Mouse (Mus musculus) myocyte (in vitro differentiated cells): ENCODE data around the gene 4933427D14Rik. TPM values are rescaled to one million over a fixed set of nuclear protein-coding genes. Genes with fewer than 3 reads are reported as not detected.

Experiments
- H3K27me3 ChIP-seq: one replicate; pipeline ENCODE4 v1.6.1; 2011; ENCODE audit not compliant: control insufficient read depth, insufficient read depth, insufficient read length
- H3K36me3 ChIP-seq: one replicate; pipeline ENCODE4 v1.6.1; 2011; ENCODE audit not compliant: control insufficient read depth, insufficient read depth
- H3K4me2 ChIP-seq: one replicate; pipeline ENCODE4 v1.6.1; 2011; ENCODE audit warnings: low read depth, control low read depth
- H3K4me3 ChIP-seq: one replicate; pipeline ENCODE4 v1.5.1; 2011; ENCODE audit warnings: mild to moderate bottlenecking, control low read depth, moderate library complexity
- H3K79me2 ChIP-seq: one replicate; pipeline ENCODE4 v1.6.1; 2011; ENCODE audit not compliant: control insufficient read depth, insufficient read depth
- H3ac ChIP-seq: one replicate; pipeline ENCODE4 v1.6.1; 2011; ENCODE audit not compliant: control insufficient read depth, insufficient read length
- CEBPB ChIP-seq: IDR thresholded peaks from 2 replicates; pipeline ENCODE4 v1.6.1; 2011; ENCODE audit warnings: mild to moderate bottlenecking, moderate library complexity; ENCODE audit not compliant: poor library complexity, insufficient read depth, severe bottlenecking
- E2F4 ChIP-seq: IDR thresholded peaks from one replicate; pipeline ENCODE4 v1.6.1; 2011; ENCODE audit warnings: mild to moderate bottlenecking, control low read depth, moderate library complexity; ENCODE audit not compliant: insufficient read depth
- MAX ChIP-seq: IDR thresholded peaks from one replicate; pipeline ENCODE4 v1.6.1; 2011; ENCODE audit warnings: low read depth, mild to moderate bottlenecking, control low read depth
- MYOD1 ChIP-seq, 3 experiments: IDR thresholded peaks; one replicate each; pipeline ENCODE4 v1.6.1; 2011; ENCODE audit warnings: control low read depth in 2 of 3, low read depth in 2 of 3, mild to moderate bottlenecking in 2 of 3, moderate library complexity in 1 of 3; ENCODE audit not compliant: insufficient read length in 2 of 3, control insufficient read depth in 1 of 3
- MYOG ChIP-seq, 3 experiments: IDR thresholded peaks; one replicate each; pipeline ENCODE4 v1.6.1; 2011; ENCODE audit warnings: control low read depth in 2 of 3, low read depth in 2 of 3, mild to moderate bottlenecking in 2 of 3; ENCODE audit not compliant: insufficient read length in 2 of 3, control insufficient read depth in 1 of 3, insufficient read depth in 1 of 3
- POLR2A ChIP-seq: IDR thresholded peaks from one replicate; pipeline ENCODE4 v1.6.1; 2011; ENCODE audit warnings: low read depth, mild to moderate bottlenecking, control low read depth, moderate library complexity; ENCODE audit not compliant: insufficient read length
- POLR2AphosphoS2 ChIP-seq: IDR thresholded peaks from one replicate; pipeline ENCODE4 v1.6.1; 2011; ENCODE audit warnings: low read depth, control low read depth; ENCODE audit not compliant: insufficient read length
- REST ChIP-seq: IDR thresholded peaks from one replicate; pipeline ENCODE4 v1.6.1; 2011; ENCODE audit warnings: mild to moderate bottlenecking, control low read depth, moderate library complexity; ENCODE audit not compliant: insufficient read depth, insufficient read length
- SRF ChIP-seq: IDR thresholded peaks from one replicate; pipeline ENCODE4 v1.6.1; 2011; ENCODE audit warnings: low read depth; ENCODE audit not compliant: control insufficient read depth, insufficient read length
- TCF12 ChIP-seq: IDR thresholded peaks from one replicate; pipeline ENCODE4 v1.6.1; 2011; ENCODE audit warnings: mild to moderate bottlenecking, control low read depth; ENCODE audit not compliant: poor library complexity, insufficient read depth, severe bottlenecking
- TCF3 ChIP-seq: IDR thresholded peaks from one replicate; pipeline ENCODE4 v1.6.1; 2011; ENCODE audit warnings: low read depth, control low read depth; ENCODE audit not compliant: insufficient read length
- USF1 ChIP-seq: IDR thresholded peaks from one replicate; pipeline ENCODE4 v1.6.1; 2011; ENCODE audit warnings: low read depth, mild to moderate bottlenecking, control low read depth, moderate library complexity
- polyA plus RNA-seq: library from polyadenylated mRNA; unstranded; fragments of >200 nt; fragmentation: generic; extraction: Trizol; gene quantifications from one replicate; pipeline ENCODE4 v1.2.1, GENCODE M21; 2012; ENCODE audit warnings: missing spikeins

Gene 4933427D14Rik
- polyA plus RNA-seq, 1 experiment, result 2.8 TPM

GRCm38 (mm10) chr11:72194259-72194658 is 13.0 kb downstream of the 4933427D14Rik start:
- no peak overlapping the region for H3ac ChIP-seq
- no peak for TF ChIP-seq TCF12
- no peak for TF ChIP-seq USF1
- no peak for TF ChIP-seq POLR2A
- no peak for TF ChIP-seq POLR2AphosphoS2
- TF ChIP-seq MAX, result no peak
- TF ChIP-seq REST, result no peak
- TF ChIP-seq MYOG (IDR thresholded peaks at IDR 0.05; ENCODE audit: control insufficient read depth in 1 of 3, insufficient read depth in 1 of 3, insufficient read length in 2 of 3, low read depth in 2 of 3), result no peak
- no peak for TF ChIP-seq SRF
- TF ChIP-seq E2F4, result no peak
- TF ChIP-seq TCF3, result no peak
- no peak for TF ChIP-seq CEBPB
- no peak for TF ChIP-seq MYOD1 (IDR thresholded peaks at IDR 0.05; ENCODE audit: control insufficient read depth in 1 of 3, insufficient read length in 2 of 3, low read depth in 2 of 3)
- H3K27me3 ChIP-seq, result no peaks in the 10 kb centered on the region
- no peaks in the 10 kb centered on the region for H3K79me2 ChIP-seq
- no peak overlapping the region for H3K4me3 ChIP-seq
- no peak overlapping the region for H3K4me2 ChIP-seq
- peaks cover 37% of the 10 kb centered on the region for H3K36me3 ChIP-seq

- Histone ChIP-seq H3K4me2 (no peak overlapping the region), H3K27me3 (no peaks in the 10 kb centered on the region), H3K36me3 (peaks cover 41% of the 10 kb centered on the region), H3ac (no peak overlapping the region), H3K4me3 (no peak overlapping the region), H3K79me2 (no peaks in the 10 kb centered on the region)
- TF ChIP-seq TCF3 (no peak), MAX (no peak), SRF (no peak), REST (no peak), MYOG (IDR thresholded peaks at IDR 0.05; ENCODE audit: control insufficient read depth in 1 of 3, insufficient read depth in 1 of 3, insufficient read length in 2 of 3, low read depth in 2 of 3) (no peak), CEBPB (no peak), E2F4 (no peak)
Observed at GRCm38 (mm10) chr11:72190857-72191256, 16.4 kb downstream of the 4933427D14Rik start.

GRCm38 (mm10) chr11:72184252-72184651 is 23.0 kb downstream of the 4933427D14Rik start:
- H3K79me2 ChIP-seq, result no peaks in the 10 kb centered on the region
- H3K4me2 ChIP-seq, result no peak overlapping the region
- H3K27me3 ChIP-seq, result no peaks in the 10 kb centered on the region
- no peak overlapping the region for H3K4me3 ChIP-seq
- no peak for TF ChIP-seq SRF
- TF ChIP-seq POLR2AphosphoS2, result no peak
- no peak for TF ChIP-seq CEBPB
- TF ChIP-seq TCF12, result no peak
- no peak for TF ChIP-seq TCF3
- TF ChIP-seq MYOG (IDR thresholded peaks at IDR 0.05; ENCODE audit: control insufficient read depth in 1 of 3, insufficient read depth in 1 of 3, insufficient read length in 2 of 3, low read depth in 2 of 3), result no peak
- no peak for TF ChIP-seq POLR2A
- TF ChIP-seq MYOD1 (IDR thresholded peaks at IDR 0.05; ENCODE audit: control insufficient read depth in 1 of 3, insufficient read length in 2 of 3, low read depth in 2 of 3), result no peak
- peaks cover 4% of the 10 kb centered on the region for H3K36me3 ChIP-seq
- no peak overlapping the region for H3ac ChIP-seq

GRCm38 (mm10) chr11:72181136-72181535 is 26.1 kb downstream of the 4933427D14Rik start:
- H3K4me2 ChIP-seq, result no peak overlapping the region
- no peak overlapping the region for H3K4me3 ChIP-seq
- no peaks in the 10 kb centered on the region for H3K27me3 ChIP-seq
- H3K36me3 ChIP-seq, result peaks cover 5% of the 10 kb centered on the region
- no peak overlapping the region for H3ac ChIP-seq
- H3K79me2 ChIP-seq, result no peaks in the 10 kb centered on the region
- TF ChIP-seq TCF12, result no peak
- no peak for TF ChIP-seq MYOD1 (IDR thresholded peaks at IDR 0.05; ENCODE audit: control insufficient read depth in 1 of 3, insufficient read length in 2 of 3, low read depth in 2 of 3)
- TF ChIP-seq POLR2AphosphoS2, result no peak
- TF ChIP-seq USF1, result no peak

- no peak overlapping the region for H3ac ChIP-seq
- no peaks in the 10 kb centered on the region for H3K79me2 ChIP-seq
- TF ChIP-seq CEBPB (no peak), MYOD1 (IDR thresholded peaks at IDR 0.05; ENCODE audit: control insufficient read depth in 1 of 3, insufficient read length in 2 of 3, low read depth in 2 of 3) (no peak), USF1 (no peak), E2F4 (no peak), TCF12 (no peak), REST (no peak), POLR2A (no peak), TCF3 (no peak), MYOG (IDR thresholded peaks at IDR 0.05; ENCODE audit: control insufficient read depth in 1 of 3, insufficient read depth in 1 of 3, insufficient read length in 2 of 3, low read depth in 2 of 3) (no peak), MAX (no peak), POLR2AphosphoS2 (no peak), SRF (no peak)
- H3K4me2 ChIP-seq, result no peak overlapping the region
- peaks cover 8% of the 10 kb centered on the region for H3K36me3 ChIP-seq
- H3K4me3 ChIP-seq, result no peak overlapping the region
- H3K27me3 ChIP-seq, result no peaks in the 10 kb centered on the region
Observed at GRCm38 (mm10) chr11:72180556-72180955, 26.7 kb downstream of the 4933427D14Rik start.
